Mouse (Mus musculus): ENCODE measurements at regions not wholly inside any gene's neighbourhood (a gene's known extent, or its start where the extent isn't known, plus 50 kb on each side); places are given as distances from the start of the nearest gene placed in this dataset.

GRCm38 (mm10) chr13:57365096-57365495 lies 469.3 kb upstream of the Trpc7 start:
- DNase-seq (ENCODE audit: low spot score in 2 of 2), result no peak

GRCm38 (mm10) chr13:57364396-57364795 lies 468.6 kb upstream of the Trpc7 start:
- no peak for DNase-seq (ENCODE audit: low spot score in 2 of 2)

- no peak for DNase-seq (ENCODE audit: low spot score in 2 of 2)
Observed at GRCm38 (mm10) chr13:57362563-57362962, 466.8 kb upstream of the Trpc7 start.

- no peak for DNase-seq (ENCODE audit: low spot score in 2 of 2)
Observed at GRCm38 (mm10) chr13:57361286-57361685, 465.5 kb upstream of the Trpc7 start.

GRCm38 (mm10) chr13:57354606-57355005 lies 458.8 kb upstream of the Trpc7 start:
- DNase-seq (ENCODE audit: low spot score in 2 of 2), result no peak

- DNase-seq (ENCODE audit: low spot score in 2 of 2), result no peak
Observed at GRCm38 (mm10) chr13:57353976-57354375, 458.2 kb upstream of the Trpc7 start.

- no peak for DNase-seq (ENCODE audit: low spot score in 2 of 2)
Observed at GRCm38 (mm10) chr13:57350828-57351227, 455.0 kb upstream of the Trpc7 start.

GRCm38 (mm10) chr13:57338676-57339075 lies 442.9 kb upstream of the Trpc7 start:
- DNase-seq (ENCODE audit: low spot score in 2 of 2), result no peak

- DNase-seq (ENCODE audit: low spot score in 2 of 2), result no peak
Observed at GRCm38 (mm10) chr13:57336596-57336995, 440.8 kb upstream of the Trpc7 start.

- DNase-seq (ENCODE audit: low spot score in 2 of 2), result no peak
Observed at GRCm38 (mm10) chr13:57332976-57333375, 437.2 kb upstream of the Trpc7 start.

GRCm38 (mm10) chr13:57331868-57332267 lies 436.1 kb upstream of the Trpc7 start:
- no peak for DNase-seq (ENCODE audit: low spot score in 2 of 2)

- no peak for DNase-seq (ENCODE audit: low spot score in 2 of 2)
Observed at GRCm38 (mm10) chr13:57325306-57325925, 429.6 kb upstream of the Trpc7 start.

GRCm38 (mm10) chr13:57316211-57317005 lies 420.6 kb upstream of the Trpc7 start:
- no peak for DNase-seq (ENCODE audit: low spot score in 2 of 2)

GRCm38 (mm10) chr13:57314512-57314911 lies 418.7 kb upstream of the Trpc7 start:
- no peak for DNase-seq (ENCODE audit: low spot score in 2 of 2)

GRCm38 (mm10) chr13:57313731-57314130 lies 417.9 kb upstream of the Trpc7 start:
- no peak for DNase-seq (ENCODE audit: low spot score in 2 of 2)

- no peak for DNase-seq (ENCODE audit: low spot score in 2 of 2)
Observed at GRCm38 (mm10) chr13:57311235-57311634, 415.4 kb upstream of the Trpc7 start.

GRCm38 (mm10) chr13:57309618-57310017 lies 413.8 kb upstream of the Trpc7 start:
- no peak for DNase-seq (ENCODE audit: low spot score in 2 of 2)

GRCm38 (mm10) chr13:57307971-57308903 lies 412.4 kb upstream of the Trpc7 start:
- DNase-seq (ENCODE audit: low spot score in 2 of 2), result no peak

GRCm38 (mm10) chr13:57305586-57305985 lies 409.8 kb upstream of the Trpc7 start:
- no peak for DNase-seq (ENCODE audit: low spot score in 2 of 2)

- no peak for DNase-seq (ENCODE audit: low spot score in 2 of 2)
Observed at GRCm38 (mm10) chr13:57303805-57304204, 408.0 kb upstream of the Trpc7 start.

GRCm38 (mm10) chr13:57291737-57292490 lies 396.1 kb upstream of the Trpc7 start:
- no peak for DNase-seq (ENCODE audit: low spot score in 2 of 2)

GRCm38 (mm10) chr13:57286168-57286567 lies 390.4 kb upstream of the Trpc7 start:
- DNase-seq (ENCODE audit: low spot score in 2 of 2), result no peak

All from right cerebral cortex, adult 2 months (tissue).